Mouse (Mus musculus): ENCODE results near the gene Olfr771. TPM values are rescaled to one million over a fixed set of nuclear protein-coding genes. Genes with fewer than 3 reads are reported as not detected.

The Olfr771 gene
- polyA plus RNA-seq (2012; rRNA removed): not detected in 2 replicates

GRCm38 (mm10) chr10:129164651-129165050 lies at the start of gene Olfr771:
Gene Olfr771 (minus strand): TSS chr10:129164751.

GRCm38 (mm10) chr10:129187319-129187718 lies 22.8 kb upstream of the Olfr771 start, which contains the start of gene Olfr773:
Gene Olfr773 (minus strand): TSS chr10:129187419.

DNA sequence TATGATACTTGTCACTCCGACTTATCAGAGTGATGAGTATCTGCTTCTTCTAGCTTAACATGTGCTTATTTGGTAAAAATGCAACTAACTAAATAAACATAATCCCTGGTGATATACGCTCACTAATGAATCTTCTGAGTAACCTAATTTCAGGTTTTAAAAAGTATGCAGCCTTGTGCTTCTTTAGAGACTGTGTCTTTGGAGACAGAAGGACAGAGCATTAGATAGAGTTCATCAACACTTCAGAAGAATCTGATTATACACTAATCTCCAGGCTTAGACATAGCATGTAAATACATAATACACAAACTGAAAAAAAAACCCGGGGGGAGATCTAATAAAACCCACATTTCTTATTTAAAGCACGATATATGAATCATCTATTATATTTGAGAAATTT lies 13.3 kb upstream of the Olfr771 start, which contains the start of gene Olfr772:
Gene Olfr772 (minus strand): TSS at position 101 of the 400 bp plus-strand sequence.

DNA sequence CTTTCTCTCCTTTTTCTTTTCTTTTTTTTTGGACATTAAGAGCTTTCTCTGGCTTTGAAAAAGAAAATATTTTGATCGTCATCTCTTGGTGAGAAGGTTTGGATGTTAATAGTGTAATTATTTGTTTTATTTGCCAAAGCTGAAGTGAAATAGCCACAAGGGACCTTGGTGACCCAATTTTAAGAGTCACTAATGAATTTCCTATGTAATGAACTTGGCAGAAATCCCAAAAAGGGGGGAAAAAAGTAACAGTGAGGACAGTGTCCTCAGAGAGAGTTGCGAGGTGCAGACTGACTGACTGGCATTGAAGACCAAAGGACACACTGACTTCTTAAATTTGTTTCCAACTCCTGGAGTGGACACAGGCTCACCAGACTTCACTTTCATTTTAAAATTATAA lies 25.7 kb downstream of the Olfr771 start, which contains the start of gene Olfr770:
Gene Olfr770 (minus strand): TSS at position 101 of the 400 bp plus-strand sequence.

GRCm38 (mm10) chr10:129117761-129118160 lies 46.8 kb downstream of the Olfr771 start, which contains the start of gene Olfr769:
Gene Olfr769 (minus strand): TSS chr10:129117861.

Other genes starting within 250 kb of the Olfr771 start
- gene Rdh5, start 241.9 kb downstream of the Olfr771 start, polyA plus RNA-seq (2012; rRNA removed): 10.1 and 12.0 TPM in 2 replicates
- gene Bloc1s1, start 240.7 kb downstream of the Olfr771 start, polyA plus RNA-seq (2012; rRNA removed): 91.9 and 94.0 TPM in 2 replicates
- 0.12 and 0.69 TPM in 2 replicates for gene Itga7, start 230.9 kb downstream of the Olfr771 start, polyA plus RNA-seq (2012; rRNA removed)
- 0.02 TPM in 2 replicates for gene Mettl7b, start 203.8 kb downstream of the Olfr771 start, polyA plus RNA-seq (2012; rRNA removed)
- gene Olfr9, start 175.3 kb downstream of the Olfr771 start, polyA plus RNA-seq (2012; rRNA removed): not detected in 2 replicates
- not detected in 2 replicates for gene Olfr763, start 154.0 kb downstream of the Olfr771 start, polyA plus RNA-seq (2012; rRNA removed)
- gene Olfr764-ps1, start 124.9 kb downstream of the Olfr771 start, polyA plus RNA-seq (2012; rRNA removed): not detected in 2 replicates
- gene Olfr765, start 114.8 kb downstream of the Olfr771 start, polyA plus RNA-seq (2012; rRNA removed): not detected in 2 replicates
- gene Olfr766-ps1, start 95.8 kb downstream of the Olfr771 start, polyA plus RNA-seq (2012; rRNA removed): not detected in 2 replicates
- gene Olfr767, start 81.8 kb downstream of the Olfr771 start, polyA plus RNA-seq (2012; rRNA removed): not detected in 2 replicates
- gene Olfr768, start 65.4 kb downstream of the Olfr771 start, polyA plus RNA-seq (2012; rRNA removed): not detected in 2 replicates
- gene Olfr769, start 46.9 kb downstream of the Olfr771 start, polyA plus RNA-seq (2012; rRNA removed): not detected in 2 replicates
- not detected in 2 replicates for gene Olfr770, start 25.8 kb downstream of the Olfr771 start, polyA plus RNA-seq (2012; rRNA removed)
- not detected in 2 replicates for gene Olfr772, start 13.2 kb upstream of the Olfr771 start, polyA plus RNA-seq (2012; rRNA removed)
- gene Olfr773, start 22.7 kb upstream of the Olfr771 start, polyA plus RNA-seq (2012; rRNA removed): not detected in 2 replicates
- not detected in 2 replicates for gene Olfr774, start 71.5 kb upstream of the Olfr771 start, polyA plus RNA-seq (2012; rRNA removed)
- gene Olfr775, start 83.7 kb upstream of the Olfr771 start, polyA plus RNA-seq (2012; rRNA removed): not detected in 2 replicates
- gene Olfr776, start 94.4 kb upstream of the Olfr771 start, polyA plus RNA-seq (2012; rRNA removed): not detected in 2 replicates
- gene Olfr777, start 106.7 kb upstream of the Olfr771 start, polyA plus RNA-seq (2012; rRNA removed): not detected in 2 replicates
- gene Olfr780, start 153.4 kb upstream of the Olfr771 start, polyA plus RNA-seq (2012; rRNA removed): not detected in 2 replicates
- not detected in 2 replicates for gene Olfr781, start 164.1 kb upstream of the Olfr771 start, polyA plus RNA-seq (2012; rRNA removed)
- gene Olfr782, start 184.1 kb upstream of the Olfr771 start, polyA plus RNA-seq (2012; rRNA removed): not detected in 2 replicates
- gene Olfr784, start 219.3 kb upstream of the Olfr771 start, polyA plus RNA-seq (2012; rRNA removed): 0.01 TPM in 1 of 2 replicates, not detected in the other
- not detected in 2 replicates for gene Olfr785, start 240.7 kb upstream of the Olfr771 start, polyA plus RNA-seq (2012; rRNA removed)

Measured in liver, embryonic 14 days (tissue).